Mouse (Mus musculus) myocyte (in vitro differentiated cells): ENCODE measurements around the gene Hsf2.

Experiments used
- CEBPB ChIP-seq: IDR thresholded peaks from 2 replicates; pipeline ENCODE4 v1.6.1; 2011; ENCODE audit warnings: mild to moderate bottlenecking, moderate library complexity; ENCODE audit not compliant: poor library complexity, insufficient read depth, severe bottlenecking
- E2F4 ChIP-seq: IDR thresholded peaks from one replicate; pipeline ENCODE4 v1.6.1; 2011; ENCODE audit warnings: mild to moderate bottlenecking, control low read depth, moderate library complexity; ENCODE audit not compliant: insufficient read depth
- MAX ChIP-seq: IDR thresholded peaks from one replicate; pipeline ENCODE4 v1.6.1; 2011; ENCODE audit warnings: low read depth, mild to moderate bottlenecking, control low read depth
- MYOD1 ChIP-seq, 3 experiments: IDR thresholded peaks; one replicate each; pipeline ENCODE4 v1.6.1; 2011; ENCODE audit warnings: control low read depth in 2 of 3, low read depth in 2 of 3, mild to moderate bottlenecking in 2 of 3, moderate library complexity in 1 of 3; ENCODE audit not compliant: insufficient read length in 2 of 3, control insufficient read depth in 1 of 3
- MYOG ChIP-seq, 3 experiments: IDR thresholded peaks; one replicate each; pipeline ENCODE4 v1.6.1; 2011; ENCODE audit warnings: control low read depth in 2 of 3, low read depth in 2 of 3, mild to moderate bottlenecking in 2 of 3; ENCODE audit not compliant: insufficient read length in 2 of 3, control insufficient read depth in 1 of 3, insufficient read depth in 1 of 3
- POLR2A ChIP-seq: IDR thresholded peaks from one replicate; pipeline ENCODE4 v1.6.1; 2011; ENCODE audit warnings: low read depth, mild to moderate bottlenecking, control low read depth, moderate library complexity; ENCODE audit not compliant: insufficient read length
- POLR2AphosphoS2 ChIP-seq: IDR thresholded peaks from one replicate; pipeline ENCODE4 v1.6.1; 2011; ENCODE audit warnings: low read depth, control low read depth; ENCODE audit not compliant: insufficient read length
- TCF12 ChIP-seq: IDR thresholded peaks from one replicate; pipeline ENCODE4 v1.6.1; 2011; ENCODE audit warnings: mild to moderate bottlenecking, control low read depth; ENCODE audit not compliant: poor library complexity, insufficient read depth, severe bottlenecking

GRCm38 (mm10) chr10:57488591-57488990, 2.4 kb downstream of the Hsf2 start:
- TF ChIP-seq E2F4 (no peak), MAX (no peak), POLR2A (no peak), TCF12 (no peak), CEBPB (no peak), MYOG (IDR thresholded peaks at IDR 0.05; ENCODE audit: control insufficient read depth in 1 of 3, insufficient read depth in 1 of 3, insufficient read length in 2 of 3, low read depth in 2 of 3) (no peak), MYOD1 (IDR thresholded peaks at IDR 0.05; ENCODE audit: control insufficient read depth in 1 of 3, insufficient read length in 2 of 3, low read depth in 2 of 3) (no peak), POLR2AphosphoS2 (no peak)
